Mouse (Mus musculus) T-helper 17 cell (primary cell): Measurements from ENCODE around the gene Bex6.
"Not testable (repeated sequence)": the region's sequence is repeated elsewhere in the genome, so short reads cannot be mapped to it uniquely, and the experiment has no call there.

Source experiments
- in situ Hi-C, 2 experiments: fragments of 300-600 bp; cut with MboI, MseI; formaldehyde crosslinking; loops; 1 replicate in 1 of 2; 2 replicates in 1 of 2; pipeline ENCODE4 v1.15.1; 2025; ENCODE audit warnings: high pct_unique_total_duplicates in 2 of 2

Gene Bex6

DNA sequence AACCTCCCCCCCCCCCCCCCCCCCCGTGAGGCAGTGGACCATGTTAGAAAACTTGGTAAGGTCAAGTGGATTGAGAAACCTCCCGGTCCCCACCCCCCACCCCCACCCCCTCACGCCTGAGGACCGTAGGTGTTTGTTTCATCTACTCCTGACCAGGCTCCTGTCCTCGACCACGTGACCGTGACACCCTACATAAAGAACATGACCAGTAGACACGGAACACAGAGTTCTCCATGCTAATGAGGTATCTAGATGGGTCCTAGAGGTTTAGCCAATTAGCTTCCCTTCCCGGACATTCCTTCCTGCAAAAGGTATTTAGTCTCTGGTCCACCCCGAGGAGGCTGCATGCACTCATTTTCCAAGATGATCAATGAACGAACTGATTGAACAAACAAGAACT is 6.2 kb upstream of the Bex6 start:
- in situ Hi-C loops = no loop called here

DNA sequence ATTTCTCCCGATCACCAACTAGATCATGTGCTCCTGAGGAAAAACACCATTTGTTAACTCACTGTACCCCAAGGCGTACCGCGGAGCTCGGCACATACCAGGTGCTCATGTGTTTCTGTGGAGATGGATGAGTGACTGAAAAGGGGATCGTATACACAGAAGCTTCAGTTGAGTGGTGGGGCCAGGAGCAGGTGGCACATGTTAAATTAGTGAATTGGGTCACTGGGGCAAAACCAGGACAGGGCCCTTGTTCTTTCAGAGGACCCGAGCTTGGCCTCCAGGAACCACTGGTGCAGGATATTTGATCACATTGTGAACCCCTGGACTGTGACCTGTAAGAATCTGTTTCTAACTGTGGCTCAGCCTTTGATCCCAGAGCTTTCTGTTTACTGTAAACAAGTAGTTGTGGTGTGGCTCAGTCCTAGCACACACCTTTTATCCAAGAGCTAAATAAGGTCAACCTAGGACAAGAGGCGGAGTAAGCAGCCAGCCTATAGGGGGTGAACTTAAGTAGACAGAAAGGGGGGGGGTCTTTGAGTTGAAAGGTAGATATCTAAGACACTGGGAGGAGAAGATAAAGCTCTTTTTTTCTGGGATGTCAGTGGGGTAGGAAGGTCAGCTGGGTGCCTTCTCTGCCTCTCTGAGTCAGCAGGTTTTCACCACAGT is 5.2 kb upstream of the Bex6 start:
- in situ Hi-C loops = no loop called here

- in situ Hi-C loops = no loop called here
These were observed 4.6 kb upstream of the Bex6 start for GRCm38 (mm10) chr16:32175029-32175428.

DNA sequence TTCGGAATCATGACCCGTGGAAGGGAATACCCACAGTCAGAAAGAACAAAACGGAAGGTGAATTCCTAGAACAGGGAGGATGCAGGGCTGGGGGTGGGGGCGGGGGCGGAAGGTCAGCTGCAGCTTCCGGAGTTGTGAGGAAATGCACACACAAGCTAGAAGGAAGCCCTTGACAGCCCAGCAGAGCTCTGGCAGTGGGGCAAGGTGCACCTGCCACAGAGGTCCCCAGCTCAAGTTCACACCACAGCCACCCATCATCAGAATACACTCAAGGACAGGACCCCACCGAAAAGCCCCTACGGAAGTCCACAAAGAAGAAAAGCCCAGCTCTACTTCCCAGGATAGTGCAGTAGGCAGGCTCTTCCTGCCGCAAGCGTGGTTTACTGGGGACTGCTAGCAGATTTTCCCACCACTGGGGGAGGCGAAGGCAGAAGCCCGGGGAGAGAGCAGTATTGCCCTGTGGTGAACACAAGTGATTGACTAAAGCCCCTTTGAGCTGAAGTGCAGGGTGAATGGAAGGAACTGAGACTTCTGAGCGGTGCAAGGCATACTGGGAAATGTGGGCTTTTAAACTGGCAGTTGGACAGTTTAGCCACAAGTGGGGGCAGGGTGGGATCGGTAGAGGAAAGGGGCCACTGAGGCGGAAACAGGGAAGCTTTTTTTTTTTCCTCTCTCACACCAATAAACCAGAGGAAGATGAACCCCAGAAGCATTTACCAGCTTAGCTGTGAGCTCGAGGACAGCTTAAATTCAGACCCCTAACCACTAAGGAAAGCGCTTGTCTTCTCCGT is 2.5 kb upstream of the Bex6 start:
- in situ Hi-C loops = no loop called here

- in situ Hi-C loops = no loop called here
These were observed 6.4 kb downstream of the Bex6 start for GRCm38 (mm10) chr16:32186056-32186455.

DNA sequence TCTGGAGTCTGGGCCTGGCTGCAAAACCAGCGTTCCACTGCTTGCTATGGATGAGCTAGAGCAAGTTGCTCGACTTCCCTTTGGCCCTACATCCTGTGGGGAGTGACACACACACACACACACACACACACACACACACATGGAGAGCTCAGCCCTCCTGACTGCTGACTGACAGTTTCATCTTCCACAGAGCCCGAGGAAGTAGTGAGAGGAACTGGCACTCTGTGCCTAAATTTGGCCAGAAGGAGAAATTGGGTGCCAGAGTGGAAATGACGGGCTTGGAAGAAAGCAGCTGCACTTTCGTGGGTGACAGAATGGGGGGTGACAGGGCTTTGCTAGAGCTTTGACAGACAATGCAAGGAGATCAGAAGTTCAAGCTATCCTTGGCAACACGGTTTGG is 9.5 kb downstream of the Bex6 start:
- in situ Hi-C loops = no loop called here

DNA sequence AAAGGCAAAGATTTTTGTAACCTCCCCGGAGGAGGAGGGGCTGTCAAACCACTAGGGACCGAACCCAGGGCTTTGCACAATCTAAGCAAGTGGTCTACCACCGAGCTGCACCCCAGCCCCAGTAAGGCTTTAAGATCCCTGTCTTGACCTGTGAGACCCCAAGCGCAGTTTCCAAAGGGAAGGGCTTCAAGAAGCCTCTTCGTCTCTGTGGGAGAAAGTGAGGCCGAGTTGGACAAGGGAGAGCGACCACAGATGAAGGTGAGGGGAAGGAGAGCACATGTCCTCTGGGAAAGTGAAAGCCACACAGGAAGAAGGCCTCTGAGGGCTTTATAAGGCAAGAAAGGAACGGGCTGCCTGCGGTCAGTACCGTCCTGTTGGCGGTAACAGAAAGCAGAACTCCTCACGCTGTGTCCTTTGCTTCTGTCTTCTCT is 10.4 kb downstream of the Bex6 start:
- in situ Hi-C loops = no loop called here

DNA sequence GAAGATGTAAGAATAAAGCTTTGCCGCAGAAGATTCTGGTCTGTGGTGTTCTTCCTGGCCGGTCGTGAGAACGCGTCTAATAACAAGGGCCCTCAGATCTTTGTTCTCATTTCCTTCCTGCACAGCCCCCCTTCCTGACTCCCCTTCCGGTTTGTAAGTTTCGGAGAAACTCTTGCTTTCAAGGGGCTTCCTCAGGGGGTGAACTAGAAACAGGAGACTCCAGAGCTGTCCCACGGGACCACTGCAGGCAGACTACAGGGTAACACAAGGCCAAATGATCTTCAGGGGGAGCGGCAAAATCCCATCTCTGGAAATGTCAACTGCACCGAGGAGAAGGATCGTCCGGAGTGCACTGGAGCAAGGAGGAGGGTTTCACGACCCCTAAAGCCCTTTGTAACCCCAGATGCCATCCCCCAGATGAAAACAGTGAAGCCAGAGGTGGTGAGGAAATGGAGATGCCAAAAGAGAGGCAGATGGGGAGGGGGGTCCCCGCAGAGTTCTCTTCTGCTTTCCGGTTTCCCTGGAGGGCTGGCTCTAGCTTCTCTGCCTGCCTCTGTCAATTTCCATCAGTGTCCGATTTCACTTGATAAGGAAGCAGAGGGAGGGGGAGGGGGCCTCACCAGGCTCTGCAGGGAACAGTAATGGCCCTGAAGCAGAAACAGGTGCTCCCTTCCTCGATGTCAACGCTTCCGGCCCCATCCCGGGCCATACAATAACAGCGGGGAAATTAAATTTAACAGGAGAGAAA is 20.8 kb downstream of the Bex6 start:
- in situ Hi-C loops = loop anchor here (5.0 kb wide), 2 partner anchors 83 to 88 kb away; no protein-coding TSS in a partner anchor

DNA sequence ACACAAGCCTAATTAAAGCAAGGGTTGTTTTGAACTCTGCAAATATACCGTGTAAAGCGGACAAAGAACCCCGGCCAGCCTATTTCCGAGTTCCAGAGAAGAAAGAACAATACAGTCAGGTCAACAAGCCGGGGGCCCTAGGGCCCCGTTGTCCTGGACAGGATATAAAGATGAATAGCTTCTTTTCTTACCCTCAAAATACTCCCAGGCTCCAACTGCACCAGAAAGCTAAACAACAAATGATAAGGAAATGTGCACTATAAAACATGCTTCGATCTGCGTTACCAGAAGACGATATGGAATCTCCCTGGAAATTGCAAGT is 21.3 kb downstream of the Bex6 start:
- in situ Hi-C loops = loop anchor here (5.0 kb wide), 2 partner anchors 84 to 89 kb away; no protein-coding TSS in a partner anchor

- in situ Hi-C loops = loop anchor here (5.0 kb wide), 2 partner anchors 85 to 90 kb away; no protein-coding TSS in a partner anchor
These were observed 23.1 kb downstream of the Bex6 start for GRCm38 (mm10) chr16:32202681-32203080.

DNA sequence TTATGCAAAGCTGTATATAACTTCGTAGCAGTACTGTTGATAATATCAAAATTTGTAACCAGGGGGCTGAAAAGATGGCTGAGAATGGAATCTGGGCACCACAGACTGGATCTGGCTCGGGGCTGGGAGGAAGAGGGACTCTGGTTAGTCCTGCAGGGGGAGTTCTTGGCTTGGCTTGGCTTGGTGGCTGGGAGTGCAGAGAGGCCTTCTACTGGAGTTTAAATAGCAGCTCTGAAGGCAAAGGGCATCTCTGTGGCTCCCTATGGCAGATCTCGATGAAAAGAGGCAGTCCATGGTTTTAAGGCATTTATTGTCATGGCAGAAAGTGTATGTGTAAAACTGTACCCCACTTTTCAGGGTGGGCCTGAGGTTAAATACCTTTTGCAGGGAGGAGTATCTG is 25.3 kb downstream of the Bex6 start:
- in situ Hi-C loops = loop anchor here (5.0 kb wide), 2 partner anchors 88 to 93 kb away; no protein-coding TSS in a partner anchor

GRCm38 (mm10) chr16:32214156-32214555 is 34.5 kb downstream of the Bex6 start:
- in situ Hi-C loops = no loop called here

- in situ Hi-C loops = no loop called here
These were observed 35.4 kb downstream of the Bex6 start for GRCm38 (mm10) chr16:32214804-32215576.

DNA sequence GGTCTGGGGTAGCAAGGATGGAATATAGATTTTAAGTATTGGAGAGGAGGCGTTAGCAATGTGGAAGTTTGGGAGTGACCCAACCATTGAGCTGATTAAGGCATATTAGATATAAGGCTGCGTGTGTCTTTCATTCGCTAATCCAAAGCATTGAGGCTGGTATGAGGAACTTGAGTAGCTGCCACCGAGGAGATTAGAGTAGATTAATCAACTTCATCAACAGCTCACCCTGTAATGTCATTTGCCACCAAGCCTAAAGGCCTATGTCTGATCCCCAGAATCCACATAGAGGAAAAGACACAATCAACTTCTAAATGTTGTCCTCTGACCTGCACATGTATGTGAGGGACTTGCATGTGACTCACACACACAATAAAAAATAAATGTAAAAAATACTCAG is 42.2 kb downstream of the Bex6 start:
- in situ Hi-C loops = no loop called here

GRCm38 (mm10) chr16:32222399-32222798 is 42.8 kb downstream of the Bex6 start:
- in situ Hi-C loops = no loop called here

DNA sequence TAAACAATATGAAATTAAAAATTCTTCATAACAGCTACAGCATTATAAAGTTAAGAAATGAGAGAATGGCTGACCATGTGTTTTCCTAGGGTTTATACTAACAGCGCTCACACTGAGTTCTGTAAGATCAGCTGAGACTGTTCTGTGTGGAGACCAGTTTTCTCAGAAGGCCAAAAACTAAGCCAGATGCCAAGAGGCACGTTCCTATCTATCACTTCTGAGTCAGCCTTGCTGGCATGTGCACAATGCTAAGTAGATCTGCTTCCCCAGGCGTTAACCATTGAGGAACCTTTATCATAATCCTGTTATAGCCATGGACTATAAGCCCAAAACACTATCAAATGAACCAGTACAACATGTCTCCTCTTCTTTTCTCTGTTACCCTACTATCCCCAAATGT is 52.4 kb downstream of the Bex6 start:
- in situ Hi-C loops = not testable (repeated sequence)
